Mouse (Mus musculus): ENCODE data around the gene Gfap. TPM values are rescaled to one million over a fixed set of nuclear protein-coding genes. Genes with fewer than 3 reads are reported as not detected.

The Gfap gene
- polyA plus RNA-seq, 1 experiment: not detected

DNA sequence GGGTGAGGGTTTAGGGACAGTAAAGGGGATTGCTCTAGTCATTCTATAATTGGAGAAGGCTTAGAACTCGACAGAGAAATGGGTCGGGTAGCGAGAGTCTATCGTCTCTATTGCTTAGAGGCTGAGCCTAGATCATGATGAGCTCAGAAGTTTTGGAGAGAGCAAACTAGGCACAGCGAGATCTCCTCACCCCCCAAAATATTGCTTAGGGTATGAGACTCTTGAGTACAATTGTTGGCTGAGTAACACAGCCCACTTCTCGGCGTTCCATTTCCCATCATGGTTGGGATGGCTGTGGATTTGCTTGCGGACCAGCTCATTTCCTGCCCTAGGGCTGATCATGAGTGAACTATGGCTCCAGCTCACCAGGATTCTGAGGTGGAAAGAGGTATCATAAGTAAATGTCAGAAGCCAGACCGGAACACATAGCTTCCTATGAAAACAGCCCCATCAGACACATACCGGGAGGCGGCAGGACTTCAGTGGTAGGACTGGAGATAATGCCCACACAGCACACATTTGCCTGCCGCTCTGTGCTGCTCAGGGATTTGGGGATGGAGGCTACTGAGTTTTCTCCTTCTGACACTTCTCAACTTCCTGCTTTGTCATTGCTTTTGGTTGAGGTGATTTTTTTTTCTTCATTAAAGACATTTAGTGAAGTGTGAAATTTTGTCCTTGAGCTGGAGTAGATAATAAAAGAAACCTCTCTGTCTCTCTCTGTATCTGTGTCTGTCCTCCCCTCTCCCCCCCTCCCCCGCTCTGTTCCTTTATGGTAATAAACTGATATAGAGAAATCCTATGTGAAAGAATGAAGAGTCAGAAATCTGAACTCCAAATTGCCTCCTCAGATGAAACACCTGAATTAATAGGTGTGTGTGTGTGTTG is 19.2 kb downstream of the Gfap start:
- Histone ChIP-seq H3K4me3 (ENCODE audit: insufficient read depth, low read depth, low read length) (peak overlapping the region; percentile 76), H3K4me1 (ENCODE audit: control insufficient read depth, insufficient read depth, insufficient read length, low read length) (0 out of 2 replicates have a peak, but pooled peaks cover 2% of the 10 kb centered on the region), H3K27ac (replicated peaks; ENCODE audit: low read depth, low read length) (no peak overlapping the region)

DNA sequence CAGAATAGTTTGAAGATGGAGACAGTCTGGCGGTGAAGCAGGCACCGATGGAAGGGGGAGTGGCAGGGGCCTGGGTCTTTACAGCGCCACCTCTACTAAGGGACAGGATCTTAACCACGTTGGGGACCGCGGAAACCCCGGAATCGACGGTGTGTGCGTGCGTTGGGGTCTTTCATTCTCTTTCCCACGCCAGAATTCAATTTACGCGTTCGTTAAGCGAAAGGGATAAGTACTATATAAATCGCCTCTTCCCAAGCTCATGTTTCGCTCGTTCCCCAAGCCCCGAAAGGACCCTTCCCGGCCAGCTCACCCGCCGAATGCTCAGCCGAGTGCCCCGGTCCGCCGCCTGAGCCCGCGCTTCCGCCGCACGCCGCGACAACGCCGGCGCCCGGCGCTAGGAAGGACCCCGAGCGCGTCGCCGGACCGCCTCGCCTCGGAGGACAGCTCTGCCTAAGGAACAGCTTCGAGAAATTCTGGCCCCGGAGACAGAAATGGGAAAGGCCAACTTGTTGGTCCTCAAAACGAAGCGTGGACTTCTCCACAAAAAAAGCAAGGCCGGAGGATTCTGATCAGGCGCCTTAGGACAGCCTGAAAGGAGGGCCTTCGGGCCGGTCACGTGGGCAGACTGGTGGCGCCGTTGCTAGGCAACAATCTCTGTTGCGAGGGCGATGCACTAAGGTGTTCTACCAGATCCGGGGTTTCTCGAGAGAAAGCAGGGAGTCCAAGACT is 20.0 kb downstream of the Gfap start, which contains the start of the genes Eftud2 and Ccdc103:
Gene Eftud2, minus strand, starts transcription at position 401 of the 729 bp plus-strand sequence.
Gene Ccdc103, plus strand, starts transcription at position 620 of the 729 bp plus-strand sequence.
- Histone ChIP-seq H3K27ac (replicated peaks; ENCODE audit: low read depth, low read length) (peak within 1 kb of the TSS; percentile 93), H3K4me1 (ENCODE audit: control insufficient read depth, insufficient read depth, insufficient read length, low read length) (0 out of 2 replicates have a peak, but pooled peaks cover 2% of the 10 kb centered on the region), H3K4me3 (ENCODE audit: insufficient read depth, low read depth, low read length) (peak within 1 kb of the TSS; percentile 76)

DNA sequence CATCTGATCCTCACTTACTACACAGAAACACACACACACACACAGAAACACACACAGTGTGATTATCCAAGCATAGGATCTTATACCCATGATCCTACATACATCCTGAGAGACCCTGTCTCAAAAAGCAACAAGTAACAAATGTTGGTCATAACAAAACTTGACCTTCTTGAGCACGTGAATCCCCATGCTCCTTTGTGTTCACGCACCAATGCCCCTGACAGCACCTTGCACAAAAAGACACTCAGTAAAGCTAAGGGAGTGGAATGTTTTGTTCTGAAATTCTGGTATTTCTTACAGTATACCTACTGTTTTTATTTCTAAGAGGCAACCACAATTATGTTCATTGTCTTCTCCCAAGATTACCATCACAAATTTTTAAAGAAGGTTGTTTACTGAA is 21.2 kb downstream of the Gfap start:
- no peak overlapping the region for H3K4me3 ChIP-seq (ENCODE audit: insufficient read depth, low read depth, low read length)
- H3K27ac ChIP-seq (replicated peaks; ENCODE audit: low read depth, low read length): no peak overlapping the region
- H3K4me1 ChIP-seq (ENCODE audit: control insufficient read depth, insufficient read depth, insufficient read length, low read length): 0 out of 2 replicates have a peak, but pooled peaks cover 2% of the 10 kb centered on the region

DNA sequence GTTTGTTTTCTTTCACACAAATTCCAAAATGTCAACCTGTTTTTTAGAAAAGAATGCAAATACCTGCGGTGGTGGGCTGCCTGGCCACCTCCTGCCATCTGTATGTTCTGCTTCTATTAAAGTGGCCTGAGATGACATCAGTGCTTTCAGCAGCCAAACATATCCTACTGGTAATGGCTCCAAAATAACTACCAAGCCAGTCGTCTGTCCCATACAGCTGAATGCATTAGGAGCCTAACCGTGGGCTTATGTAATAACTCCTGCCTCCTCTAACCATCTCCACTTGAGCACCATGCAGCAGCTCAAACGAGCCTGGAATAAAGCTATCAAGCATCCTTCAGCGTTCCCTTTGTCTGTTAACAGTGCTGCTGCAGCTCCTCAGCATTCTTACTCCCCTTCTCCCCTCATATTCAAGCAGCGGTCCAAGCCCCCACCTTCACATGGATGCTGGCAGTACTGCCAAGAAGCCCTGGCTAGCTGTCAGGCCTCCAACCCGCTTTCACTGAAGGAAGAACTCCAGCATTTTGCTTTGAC is 25.8 kb downstream of the Gfap start:
- H3K4me3 ChIP-seq (ENCODE audit: insufficient read depth, low read depth, low read length): no peak overlapping the region
- H3K4me1 ChIP-seq (ENCODE audit: control insufficient read depth, insufficient read depth, insufficient read length, low read length): no peaks in the 10 kb centered on the region
- no peak overlapping the region for H3K27ac ChIP-seq (replicated peaks; ENCODE audit: low read depth, low read length)

DNA sequence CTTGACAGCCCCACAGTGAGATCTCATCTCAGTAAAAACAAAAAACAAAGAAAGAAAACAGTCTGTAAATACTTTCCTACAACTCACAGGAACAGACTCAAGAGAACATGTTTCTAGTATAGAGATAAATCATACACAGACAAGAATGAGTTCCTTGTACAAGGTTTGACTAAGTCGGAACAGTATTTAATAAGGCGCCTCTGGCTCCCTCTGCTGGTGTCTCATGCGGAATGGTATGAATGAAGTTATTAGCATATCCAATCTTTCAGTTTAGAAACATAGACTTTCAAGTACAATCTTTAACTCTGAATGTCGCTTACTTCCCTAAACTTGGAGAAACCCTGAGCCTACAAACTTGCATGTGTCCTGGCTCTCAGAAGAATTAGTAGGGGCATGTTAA is 36.4 kb downstream of the Gfap start:
- Histone ChIP-seq H3K27ac (replicated peaks; ENCODE audit: low read depth, low read length) (no peak overlapping the region), H3K4me1 (ENCODE audit: control insufficient read depth, insufficient read depth, insufficient read length, low read length) (no peaks in the 10 kb centered on the region), H3K4me3 (ENCODE audit: insufficient read depth, low read depth, low read length) (no peak overlapping the region)

DNA sequence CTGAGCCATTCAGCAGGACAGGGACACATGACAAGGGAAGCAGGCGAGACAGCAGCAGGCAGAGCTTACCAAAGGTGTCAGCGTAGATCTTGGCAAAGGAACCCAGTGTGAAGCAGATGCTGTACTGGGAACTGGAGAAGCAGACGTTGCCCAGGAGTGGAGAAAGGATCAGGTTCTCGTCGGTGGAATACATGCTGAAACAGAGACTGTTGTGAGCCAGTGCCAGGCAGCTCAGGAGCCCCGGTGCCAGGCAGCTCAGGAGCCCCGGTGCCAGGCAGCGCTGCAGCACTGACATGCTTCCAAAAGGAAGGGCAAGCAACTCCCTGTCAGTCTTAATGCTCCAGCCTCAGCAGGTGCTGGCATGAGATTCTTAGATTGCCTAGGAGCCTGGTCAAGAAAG is 40.8 kb downstream of the Gfap start:
- Histone ChIP-seq H3K27ac (replicated peaks; ENCODE audit: low read depth, low read length) (no peak overlapping the region), H3K4me1 (ENCODE audit: control insufficient read depth, insufficient read depth, insufficient read length, low read length) (no peaks in the 10 kb centered on the region), H3K4me3 (ENCODE audit: insufficient read depth, low read depth, low read length) (no peak overlapping the region)

DNA sequence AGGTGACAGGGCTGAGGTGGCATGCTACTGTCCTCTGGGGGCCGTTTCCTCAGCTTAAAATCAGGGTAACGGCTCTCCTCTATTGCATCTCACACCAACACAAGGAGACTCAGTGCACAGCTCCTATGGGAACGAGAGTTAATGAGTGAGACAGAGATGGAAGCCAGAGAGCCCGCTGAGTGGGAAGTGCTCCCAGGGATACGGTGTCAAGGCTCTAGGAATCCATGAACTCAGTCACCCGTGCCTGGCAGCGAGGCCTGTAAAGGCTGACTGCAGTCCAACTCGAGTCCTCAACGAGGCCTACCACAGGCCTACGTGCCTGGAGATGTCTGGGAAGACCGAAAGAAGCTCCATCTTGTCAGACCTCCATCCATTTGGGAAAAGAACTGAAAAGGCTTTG is 41.8 kb downstream of the Gfap start:
- no peak overlapping the region for H3K27ac ChIP-seq (replicated peaks; ENCODE audit: low read depth, low read length)
- H3K4me1 ChIP-seq (ENCODE audit: control insufficient read depth, insufficient read depth, insufficient read length, low read length): no peaks in the 10 kb centered on the region

DNA sequence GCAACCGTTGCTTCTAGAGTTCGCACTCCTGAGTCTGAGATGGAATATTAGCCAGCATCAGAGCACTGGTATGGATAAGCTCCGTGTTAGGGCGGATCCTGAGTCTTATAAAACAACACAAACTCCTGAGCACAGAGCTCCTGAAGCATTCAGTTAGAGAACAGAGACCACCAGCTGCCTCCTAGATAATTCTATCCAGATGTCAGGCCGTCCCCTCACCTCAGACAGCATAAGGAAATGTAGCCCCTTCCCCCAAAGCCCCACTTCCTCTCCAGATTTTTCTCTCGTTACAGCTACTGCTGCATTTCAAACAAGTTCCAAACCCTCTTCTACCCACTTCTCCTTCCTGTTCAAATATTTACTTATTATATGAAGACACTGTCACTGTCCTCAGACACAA is 44.8 kb downstream of the Gfap start:
- Histone ChIP-seq H3K4me1 (ENCODE audit: control insufficient read depth, insufficient read depth, insufficient read length, low read length) (no peaks in the 10 kb centered on the region), H3K4me3 (ENCODE audit: insufficient read depth, low read depth, low read length) (no peak overlapping the region), H3K27ac (replicated peaks; ENCODE audit: low read depth, low read length) (no peak overlapping the region)

More for the DNA sequence above, 41.8 kb downstream of the Gfap start:
- H3K4me3 ChIP-seq (ENCODE audit: insufficient read depth, low read depth, low read length): no peak overlapping the region

DNA sequence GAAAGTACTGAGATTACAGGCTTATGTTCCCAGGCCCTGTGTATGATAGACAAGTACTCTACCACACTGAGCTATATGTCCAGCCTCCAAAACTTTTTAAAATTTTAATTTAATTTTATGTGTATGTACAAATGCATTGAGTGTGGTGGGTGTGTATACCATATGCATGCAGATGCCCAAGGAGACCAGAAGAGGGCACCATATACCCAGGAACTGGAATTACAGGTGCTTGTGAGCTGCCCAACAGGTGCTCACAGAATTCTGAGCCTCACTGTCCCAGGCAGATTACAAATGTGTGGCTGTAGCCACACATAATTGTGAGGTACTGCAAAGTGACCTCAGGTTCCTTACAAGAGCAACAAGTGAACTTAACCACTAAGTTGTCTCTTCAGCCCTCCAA is 47.0 kb downstream of the Gfap start:
- H3K27ac ChIP-seq (replicated peaks; ENCODE audit: low read depth, low read length): no peak overlapping the region
- no peaks in the 10 kb centered on the region for H3K4me1 ChIP-seq (ENCODE audit: control insufficient read depth, insufficient read depth, insufficient read length, low read length)
- no peak overlapping the region for H3K4me3 ChIP-seq (ENCODE audit: insufficient read depth, low read depth, low read length)

DNA sequence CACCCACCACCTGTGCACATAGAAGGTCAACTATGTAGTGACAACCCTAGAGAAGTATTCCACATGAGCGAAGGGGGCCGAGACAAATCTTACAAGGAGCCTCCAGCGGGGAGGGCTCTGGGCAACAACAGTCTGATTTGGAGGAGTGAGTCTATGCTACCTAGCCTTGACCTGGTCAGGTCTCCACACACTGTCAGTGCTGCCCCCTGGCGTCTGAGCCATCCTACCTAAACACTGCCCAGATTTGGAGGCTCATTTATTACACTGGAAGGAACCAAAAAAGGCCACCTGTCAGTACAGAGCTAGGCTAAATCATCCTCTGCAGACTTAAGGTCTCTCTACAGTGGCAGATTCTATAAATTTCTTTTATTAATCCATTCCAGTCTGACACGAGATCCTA is 48.8 kb downstream of the Gfap start:
- Histone ChIP-seq H3K4me3 (ENCODE audit: insufficient read depth, low read depth, low read length) (no peak overlapping the region), H3K4me1 (ENCODE audit: control insufficient read depth, insufficient read depth, insufficient read length, low read length) (no peaks in the 10 kb centered on the region), H3K27ac (replicated peaks; ENCODE audit: low read depth, low read length) (no peak overlapping the region)

DNA sequence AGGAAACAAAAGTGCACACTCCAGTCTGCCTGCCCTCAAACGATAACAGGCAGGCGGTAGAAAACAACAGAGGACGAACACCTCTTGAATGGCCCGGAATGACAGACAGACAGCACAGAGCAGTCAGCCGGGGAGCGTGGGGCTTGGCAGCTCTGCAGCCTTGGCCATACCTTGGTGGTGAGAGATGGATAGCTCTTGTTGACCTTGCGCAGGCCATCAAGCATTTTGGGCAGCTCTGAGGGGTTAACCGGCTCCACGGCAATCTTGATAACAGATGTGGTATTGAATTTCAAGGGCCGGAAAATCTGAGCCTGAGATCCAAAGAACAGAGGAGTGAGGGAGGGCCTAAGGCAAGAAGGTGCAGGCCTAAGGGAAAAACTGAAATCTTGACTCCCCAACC is 54.8 kb downstream of the Gfap start:
- H3K4me1 ChIP-seq (ENCODE audit: control insufficient read depth, insufficient read depth, insufficient read length, low read length): no peaks in the 10 kb centered on the region

DNA sequence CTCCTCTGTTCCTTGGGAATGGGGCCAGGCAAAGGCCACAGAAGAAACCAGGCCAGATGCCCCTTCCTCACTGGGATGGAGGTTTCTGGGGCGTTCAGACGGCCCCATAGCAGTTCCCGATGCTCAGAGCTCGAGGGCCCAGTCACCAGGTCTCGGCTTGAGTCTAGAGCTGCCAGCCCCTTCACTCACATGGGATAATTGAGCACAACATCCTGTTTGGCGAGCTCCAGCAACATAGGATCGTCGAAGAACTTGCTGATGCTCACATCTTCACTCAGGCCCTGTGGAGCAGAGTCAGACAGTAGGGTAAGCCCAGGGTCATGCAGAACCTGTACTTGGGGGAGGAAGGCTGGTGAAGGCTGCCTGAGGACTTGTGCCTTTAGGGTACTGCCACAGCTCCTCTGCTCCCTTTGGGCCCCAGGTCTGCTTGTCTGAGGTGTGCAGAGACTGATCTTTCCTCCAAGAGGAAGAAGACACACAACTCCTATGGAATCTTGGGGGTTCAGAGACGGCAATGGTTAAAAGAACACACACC is 62.0 kb downstream of the Gfap start:
- H3K27ac ChIP-seq (replicated peaks; ENCODE audit: low read depth, low read length): peak overlapping the region; percentile 25
- H3K4me1 ChIP-seq (ENCODE audit: control insufficient read depth, insufficient read depth, insufficient read length, low read length): no peaks in the 10 kb centered on the region
- no peak overlapping the region for H3K4me3 ChIP-seq (ENCODE audit: insufficient read depth, low read depth, low read length)

More for the DNA sequence above, 54.8 kb downstream of the Gfap start:
- Histone ChIP-seq H3K27ac (replicated peaks; ENCODE audit: low read depth, low read length) (no peak overlapping the region), H3K4me3 (ENCODE audit: insufficient read depth, low read depth, low read length) (no peak overlapping the region)

DNA sequence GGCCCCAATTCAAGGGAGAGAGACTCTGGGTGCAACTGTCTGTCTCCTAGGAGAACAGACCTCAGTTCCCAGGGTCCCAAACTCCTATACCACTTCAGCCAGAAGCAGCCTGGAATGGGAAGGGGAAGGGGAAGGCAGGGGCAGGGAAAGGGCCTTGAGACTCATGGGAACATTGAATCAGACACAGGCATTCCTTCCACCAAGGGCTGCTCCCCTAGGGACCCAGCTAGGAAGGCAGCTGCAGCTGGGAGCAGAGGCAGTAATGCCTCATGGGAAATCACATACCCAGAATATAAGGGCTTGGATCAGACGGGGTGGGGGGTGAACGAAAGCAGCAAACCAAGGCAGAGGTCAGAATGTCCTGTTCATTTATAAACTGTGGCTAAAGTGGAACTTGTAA is 62.6 kb downstream of the Gfap start:
- H3K4me1 ChIP-seq (ENCODE audit: control insufficient read depth, insufficient read depth, insufficient read length, low read length): no peaks in the 10 kb centered on the region
- H3K4me3 ChIP-seq (ENCODE audit: insufficient read depth, low read depth, low read length): no peak overlapping the region
- H3K27ac ChIP-seq (replicated peaks; ENCODE audit: low read depth, low read length): peak overlapping the region; percentile 78

DNA sequence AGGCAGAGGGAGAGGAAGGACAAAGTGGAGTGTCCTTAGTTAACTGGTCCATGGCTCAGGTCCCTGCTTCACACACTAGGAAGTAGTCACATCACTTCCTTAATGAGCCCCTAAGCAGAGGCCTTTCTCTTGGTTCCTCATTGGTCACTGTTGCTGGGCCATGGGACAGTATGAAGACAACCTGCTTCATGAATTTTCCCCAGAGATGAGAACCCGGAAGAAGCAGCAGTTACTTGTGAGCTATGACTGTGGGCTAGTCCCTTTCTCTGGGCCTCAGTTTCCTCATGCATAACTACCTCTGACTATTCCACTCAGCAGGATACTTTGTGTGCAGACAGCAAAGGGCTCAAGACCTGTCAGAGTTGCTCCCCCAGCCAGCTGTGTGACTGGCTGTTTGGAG is 63.3 kb downstream of the Gfap start:
- no peaks in the 10 kb centered on the region for H3K4me1 ChIP-seq (ENCODE audit: control insufficient read depth, insufficient read depth, insufficient read length, low read length)
- H3K4me3 ChIP-seq (ENCODE audit: insufficient read depth, low read depth, low read length): peak overlapping the region; percentile 33
- peak overlapping the region; percentile 78 for H3K27ac ChIP-seq (replicated peaks; ENCODE audit: low read depth, low read length)

Measured in brown adipose tissue, adult 24 weeks (tissue).